ENCODE assay signal across 20 mouse cellular contexts in genomic region chr12:99198428-99199123, GRCm38 (mm10).
DNase-seq lines count a peak whose midpoint lies in the region; ATAC-seq and TF ChIP-seq lines count a peak whose summit lies in the region.
"Had no signal": no experiment of that assay in that cellular context is flagged by ENCODE, and none has a peak within 500 bp of the region (broad histone marks: within the 10 kb centered on the region; RNA-seq: fewer than 3 reads in every experiment).

No protein-coding gene starts in this region.

- no peak overlapping the region for H3K9ac ChIP-seq in forebrain, embryonic 15.5 days (replicated peaks)
- H3K9ac ChIP-seq in forebrain, embryonic 13.5 days, result no peak overlapping the region
- no peak overlapping the region for H3K9ac ChIP-seq in kidney, embryonic 16.5 days (replicated peaks; ENCODE audit: low read length)
- no peak overlapping the region for H3K9ac ChIP-seq in midbrain, postnatal 0 days (replicated peaks; ENCODE audit: low read length, poor library complexity, severe bottlenecking)
- H3K9ac ChIP-seq in midbrain, embryonic 14.5 days (replicated peaks; ENCODE audit: low read length), result no peak overlapping the region
- H3K9ac ChIP-seq in liver, postnatal 0 days (replicated peaks), result no peak overlapping the region
- H3K9ac ChIP-seq: embryonic facial prominence, embryonic 12.5 days; liver, embryonic 15.5 days; midbrain, embryonic 12.5 days had no signal

- H3K4me3 ChIP-seq in forebrain, embryonic 15.5 days, result no peak overlapping the region
- H3K4me3 ChIP-seq in forebrain, embryonic 13.5 days, result no peak overlapping the region
- H3K4me3 ChIP-seq in kidney, embryonic 16.5 days (ENCODE audit: low read length), result no peak overlapping the region
- H3K4me3 ChIP-seq in midbrain, postnatal 0 days (ENCODE audit: low read depth, low read length), result no peak overlapping the region
- H3K4me3 ChIP-seq in midbrain, embryonic 14.5 days (replicated peaks; ENCODE audit: low read depth, low read length), result no peak overlapping the region
- no peak overlapping the region for H3K4me3 ChIP-seq in liver, postnatal 0 days (ENCODE audit: low read depth, low read length)
- H3K4me3 ChIP-seq: embryonic facial prominence, embryonic 12.5 days; gastrocnemius, adult 2 months; limb, embryonic 10.5 days; liver, embryonic 15.5 days; midbrain, embryonic 12.5 days; myocyte had no signal

- H3K36me3 ChIP-seq in forebrain, embryonic 15.5 days, result peaks cover 4% of the 10 kb centered on the region; the same call in 1 of the 2 replicates
- peaks cover 18% of the 10 kb centered on the region for H3K36me3 ChIP-seq in forebrain, embryonic 13.5 days (ENCODE audit: poor library complexity, severe bottlenecking)
- 0 out of 2 replicates have a peak, but pooled peaks cover 3% of the 10 kb centered on the region for H3K36me3 ChIP-seq in kidney, embryonic 16.5 days (ENCODE audit: insufficient read depth, low read length)
- no peaks in the 10 kb centered on the region for H3K36me3 ChIP-seq in midbrain, postnatal 0 days (ENCODE audit: insufficient read depth, low read length)
- H3K36me3 ChIP-seq in midbrain, embryonic 14.5 days (ENCODE audit: control insufficient read depth, insufficient read depth, low read length), result 0 out of 2 replicates have a peak, but pooled peaks cover 2% of the 10 kb centered on the region
- H3K36me3 ChIP-seq in liver, postnatal 0 days (replicated peaks; ENCODE audit: insufficient read depth, low read length), result peaks cover 6% of the 10 kb centered on the region; the same call in 1 of the 2 replicates

- WGBS in forebrain, embryonic 15.5 days, result 82% methylated on average over 12 of the region's 12 CpGs
- WGBS in forebrain, embryonic 13.5 days, result 81% methylated on average over 12 of the region's 12 CpGs
- 70% methylated on average over 12 of the region's 12 CpGs for WGBS in kidney, embryonic 16.5 days
- WGBS in midbrain, postnatal 0 days, result 85% methylated on average over 12 of the region's 12 CpGs
- 88% methylated on average over 12 of the region's 12 CpGs for WGBS in midbrain, embryonic 14.5 days
- 88% methylated on average over 12 of the region's 12 CpGs for WGBS in liver, postnatal 0 days (ENCODE audit: insufficient replicate concordance)

- no peak for DNase-seq in kidney, postnatal 10 days
- DNase-seq in midbrain, postnatal 0 days (ENCODE audit: low spot score), result no peak
- DNase-seq in midbrain, embryonic 14.5 days, result no peak
- DNase-seq in liver, postnatal 0 days, result no peak
- DNase-seq: adrenal gland, postnatal 10 days; gastrocnemius, adult 2 months; liver; lung, postnatal 10 days; right cerebral cortex, adult 18-20 months; right cerebral cortex, postnatal 4 days; thymus, postnatal 14 days had no signal

- TF ChIP-seq EP300 in liver, postnatal 0 days (IDR thresholded peaks at IDR 0.05; ENCODE audit: low read depth), result no peak

- H3K4me1 ChIP-seq in forebrain, embryonic 15.5 days, result peaks cover 11% of the 10 kb centered on the region; the same call in 1 of the 2 replicates
- H3K4me1 ChIP-seq in forebrain, embryonic 13.5 days, result peaks cover 29% of the 10 kb centered on the region; the same call in 1 of the 2 replicates
- peaks cover 15% of the 10 kb centered on the region for H3K4me1 ChIP-seq in kidney, embryonic 16.5 days (ENCODE audit: insufficient read depth, low read length)
- no peaks in the 10 kb centered on the region for H3K4me1 ChIP-seq in midbrain, postnatal 0 days (ENCODE audit: insufficient read depth, low read length)
- peaks cover 3% of the 10 kb centered on the region; the same call in 1 of the 2 replicates for H3K4me1 ChIP-seq in midbrain, embryonic 14.5 days (ENCODE audit: control insufficient read depth, insufficient read depth, low read length)
- H3K4me1 ChIP-seq in liver, postnatal 0 days (ENCODE audit: insufficient read depth), result peaks cover 2% of the 10 kb centered on the region; the same call in 1 of the 2 replicates
- H3K4me1 ChIP-seq: embryonic facial prominence, embryonic 12.5 days; liver, embryonic 15.5 days had no signal

- ATAC-seq in forebrain, embryonic 15.5 days (replicated peaks), result 0 out of 2 replicates have a peak, but pooled peaks have one; percentile 19
- ATAC-seq in forebrain, embryonic 13.5 days, result no peak
- peak; percentile 58 for ATAC-seq in kidney, embryonic 16.5 days (ENCODE audit: low FRiP score, low TSS enrichment)
- 0 out of 2 replicates have a peak, but pooled peaks have one; percentile 23 for ATAC-seq in midbrain, postnatal 0 days (ENCODE audit: low FRiP score)
- no peak for ATAC-seq in midbrain, embryonic 14.5 days (ENCODE audit: low FRiP score, low TSS enrichment)
- no peak for ATAC-seq in liver, postnatal 0 days
- ATAC-seq: intestine, postnatal 0 days had no signal

- H3K9me3 ChIP-seq in forebrain, embryonic 15.5 days, result no peaks in the 10 kb centered on the region
- H3K9me3 ChIP-seq in forebrain, embryonic 13.5 days (replicated peaks), result no peaks in the 10 kb centered on the region
- no peaks in the 10 kb centered on the region for H3K9me3 ChIP-seq in kidney, embryonic 16.5 days (ENCODE audit: low read length)
- H3K9me3 ChIP-seq in midbrain, postnatal 0 days (ENCODE audit: low read length), result no peaks in the 10 kb centered on the region
- H3K9me3 ChIP-seq in midbrain, embryonic 14.5 days (ENCODE audit: control insufficient read depth, low read length), result no peaks in the 10 kb centered on the region
- no peaks in the 10 kb centered on the region for H3K9me3 ChIP-seq in liver, postnatal 0 days (ENCODE audit: low read length)
- H3K9me3 ChIP-seq: embryonic facial prominence, embryonic 12.5 days; limb, embryonic 10.5 days; liver, embryonic 15.5 days; midbrain, embryonic 12.5 days had no signal

- H3K27me3 ChIP-seq in forebrain, embryonic 15.5 days, result no peaks in the 10 kb centered on the region
- no peaks in the 10 kb centered on the region for H3K27me3 ChIP-seq in forebrain, embryonic 13.5 days
- H3K27me3 ChIP-seq in kidney, embryonic 16.5 days (ENCODE audit: insufficient read depth, low read length), result no peaks in the 10 kb centered on the region
- H3K27me3 ChIP-seq in midbrain, postnatal 0 days (ENCODE audit: insufficient read depth, low read length), result no peaks in the 10 kb centered on the region
- H3K27me3 ChIP-seq in midbrain, embryonic 14.5 days (ENCODE audit: control insufficient read depth, insufficient read depth, low read length), result no peaks in the 10 kb centered on the region
- no peaks in the 10 kb centered on the region for H3K27me3 ChIP-seq in liver, postnatal 0 days (ENCODE audit: insufficient read depth, low read length)
- H3K27me3 ChIP-seq: embryonic facial prominence, embryonic 12.5 days; liver, embryonic 15.5 days; midbrain, embryonic 12.5 days had no signal

- H3K4me2 ChIP-seq in forebrain, embryonic 15.5 days (replicated peaks), result no peak overlapping the region
- H3K4me2 ChIP-seq in forebrain, embryonic 13.5 days, result no peak overlapping the region
- H3K4me2 ChIP-seq in kidney, embryonic 16.5 days (replicated peaks; ENCODE audit: low read depth, low read length), result no peak overlapping the region
- H3K4me2 ChIP-seq in midbrain, postnatal 0 days (ENCODE audit: low read depth, low read length, poor library complexity, severe bottlenecking), result no peak overlapping the region
- no peak overlapping the region for H3K4me2 ChIP-seq in midbrain, embryonic 14.5 days (ENCODE audit: low read length)
- H3K4me2 ChIP-seq in liver, postnatal 0 days (ENCODE audit: low read depth, low read length), result no peak overlapping the region
- H3K4me2 ChIP-seq: embryonic facial prominence, embryonic 12.5 days; liver, embryonic 15.5 days; midbrain, embryonic 12.5 days had no signal

- no peak overlapping the region for H3K27ac ChIP-seq in forebrain, embryonic 15.5 days (replicated peaks)
- H3K27ac ChIP-seq in forebrain, embryonic 13.5 days, result no peak overlapping the region
- no peak overlapping the region for H3K27ac ChIP-seq in kidney, embryonic 16.5 days (ENCODE audit: low read length)
- no peak overlapping the region for H3K27ac ChIP-seq in midbrain, postnatal 0 days (ENCODE audit: low read depth, low read length)
- H3K27ac ChIP-seq in midbrain, embryonic 14.5 days (replicated peaks; ENCODE audit: low read depth, low read length), result no peak overlapping the region
- no peak overlapping the region for H3K27ac ChIP-seq in liver, postnatal 0 days (ENCODE audit: low read depth)
- H3K27ac ChIP-seq: embryonic facial prominence, embryonic 12.5 days; gastrocnemius, adult 2 months; limb, embryonic 10.5 days; liver, embryonic 15.5 days; midbrain, embryonic 12.5 days had no signal

- TF ChIP-seq CTCF in midbrain, postnatal 0 days (IDR thresholded peaks at IDR 0.05), result no peak
- no peak for TF ChIP-seq CTCF in liver, postnatal 0 days (IDR thresholded peaks at IDR 0.05; ENCODE audit: low read depth)

Comparison
In these comparisons a context has a peak if more than half of its experiments do, and no peak if none do; other contexts are left out.
1. ATAC-seq: peak in forebrain, embryonic 15.5 days (single experiment), kidney, embryonic 16.5 days (single experiment) and midbrain, postnatal 0 days (single experiment); none in forebrain, embryonic 13.5 days (single experiment), midbrain, embryonic 14.5 days (single experiment) and liver, postnatal 0 days (single experiment).